Comparison of ENCODE assay signal across 15 mouse cellular contexts in the genomic region with DNA sequence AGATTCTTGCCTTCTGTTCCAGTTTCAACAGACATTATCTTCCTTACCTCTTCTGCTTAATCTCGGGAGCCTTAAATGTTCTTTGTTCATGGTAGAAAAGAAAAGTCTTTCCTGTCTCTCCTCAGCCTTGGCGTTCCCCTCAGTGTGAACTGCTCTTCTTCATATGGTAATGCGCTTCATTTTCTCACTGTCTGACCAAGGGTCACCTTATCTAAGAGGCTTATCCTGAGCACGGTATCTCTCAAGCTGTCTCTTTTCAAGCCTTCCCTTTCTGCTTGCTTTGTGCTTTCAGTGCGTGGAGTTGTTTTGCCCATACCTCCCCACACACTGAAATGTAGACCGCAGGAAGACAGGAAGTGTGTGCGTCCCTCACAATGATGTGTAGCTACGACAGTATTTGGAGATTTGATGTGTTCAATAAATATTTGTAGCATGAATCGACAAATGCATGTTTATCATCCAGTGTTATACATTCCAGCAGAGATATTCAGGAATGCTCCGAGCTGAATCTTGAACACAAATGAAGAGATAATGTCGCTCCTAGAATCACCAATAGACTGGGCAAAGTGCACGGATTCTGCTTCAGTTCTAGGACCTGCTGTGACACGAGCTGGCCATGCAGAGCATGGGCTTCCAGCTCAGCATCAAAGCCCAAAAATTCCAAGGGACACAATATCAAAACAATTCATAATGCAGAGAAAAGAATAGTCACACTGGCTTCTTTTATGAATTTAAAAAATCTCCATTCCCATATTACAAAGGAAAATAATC.
DNase-seq lines count a peak whose midpoint lies in the region; ATAC-seq and TF ChIP-seq lines count a peak whose summit lies in the region.
"Had no signal": no experiment of that assay in that cellular context is flagged by ENCODE, and none has a peak within 500 bp of the region (broad histone marks: within the 10 kb centered on the region; RNA-seq: fewer than 3 reads in every experiment).

No protein-coding gene starts in this region.

- peak; percentile 64; the same call in 1 of the 2 replicates for ATAC-seq in cerebellum, adult (ENCODE audit: insufficient number of reproducible peaks, low FRiP score, low TSS enrichment)
- ATAC-seq in heart, embryonic 12.5 days (ENCODE audit: insufficient number of reproducible peaks, low FRiP score), result no peak
- 0 out of 2 replicates have a peak, but pooled peaks have one; percentile 49 for ATAC-seq in midbrain, embryonic 15.5 days (replicated peaks)
- ATAC-seq: CD4-positive, CD25-positive, alpha-beta regulatory T cell, adult 4 months had no signal

- H3K9me3 ChIP-seq in heart, embryonic 12.5 days (replicated peaks), result no peaks in the 10 kb centered on the region
- H3K9me3 ChIP-seq in midbrain, embryonic 15.5 days, result no peaks in the 10 kb centered on the region
- H3K9me3 ChIP-seq: heart, embryonic 15.5 days had no signal

- no peaks in the 10 kb centered on the region for H3K27me3 ChIP-seq in heart, embryonic 12.5 days (replicated peaks)
- H3K27me3 ChIP-seq in midbrain, embryonic 15.5 days (replicated peaks), result no peaks in the 10 kb centered on the region
- H3K27me3 ChIP-seq: heart, embryonic 15.5 days had no signal

- no peak overlapping the region for H3K27ac ChIP-seq in heart, embryonic 12.5 days (ENCODE audit: poor library complexity, severe bottlenecking)
- H3K27ac ChIP-seq in layer of hippocampus, adult 2 months, result peak overlapping the region; percentile 15; the same call in 1 of the 2 replicates
- H3K27ac ChIP-seq in midbrain, embryonic 15.5 days, result peak overlapping the region; percentile 47; the same call in 1 of the 2 replicates
- H3K27ac ChIP-seq: heart, embryonic 15.5 days had no signal

- no peak for DNase-seq in cerebellum, adult 18-20 months
- no peak for DNase-seq in heart, adult 11 months
- DNase-seq in layer of hippocampus, adult 2 months (ENCODE audit: low spot score in 2 of 2), result no peak
- DNase-seq in layer of hippocampus, adult 8-10 months (ENCODE audit: low spot score in 2 of 2), result no peak
- DNase-seq in gastrocnemius, postnatal 14 days, result no peak
- DNase-seq: adrenal gland, postnatal 10 days; cerebellum, adult 8-10 months; kidney, adult 8-10 months; kidney, postnatal 4 days; lung, adult 18-20 months had no signal

- 32% methylated on average over 13 of the region's 13 CpGs for WGBS in heart, embryonic 12.5 days
- WGBS in midbrain, embryonic 15.5 days, result 27% methylated on average over 13 of the region's 13 CpGs

- TF ChIP-seq CTCF in layer of hippocampus, adult 2 months (conservative IDR thresholded peaks at IDR 0.05), result no peak

- no peaks in the 10 kb centered on the region for H3K36me3 ChIP-seq in heart, embryonic 12.5 days
- H3K36me3 ChIP-seq in midbrain, embryonic 15.5 days (replicated peaks), result no peaks in the 10 kb centered on the region
- H3K36me3 ChIP-seq: heart, embryonic 15.5 days had no signal

- intact Hi-C loops in gastrocnemius, postnatal 14 days (cut with DNase I; ENCODE audit: low total_unique reads), result no loop called here

- no peak overlapping the region for H3K9ac ChIP-seq in heart, embryonic 12.5 days
- H3K9ac ChIP-seq in midbrain, embryonic 15.5 days, result no peak overlapping the region
- H3K9ac ChIP-seq: heart, embryonic 15.5 days had no signal

- H3K4me3 ChIP-seq in heart, embryonic 12.5 days, result no peak overlapping the region
- no peak overlapping the region for H3K4me3 ChIP-seq in layer of hippocampus, adult 2 months
- H3K4me3 ChIP-seq in midbrain, embryonic 15.5 days, result no peak overlapping the region
- H3K4me3 ChIP-seq: heart, embryonic 15.5 days had no signal

- peak overlapping the region; percentile 34 for H3K4me2 ChIP-seq in heart, embryonic 12.5 days
- no peak overlapping the region for H3K4me2 ChIP-seq in midbrain, embryonic 15.5 days
- H3K4me2 ChIP-seq: heart, embryonic 15.5 days had no signal

- no peaks in the 10 kb centered on the region for H3K4me1 ChIP-seq in heart, embryonic 12.5 days (replicated peaks)
- peaks cover 6% of the 10 kb centered on the region for H3K4me1 ChIP-seq in midbrain, embryonic 15.5 days
- H3K4me1 ChIP-seq: heart, embryonic 15.5 days had no signal
